Mouse (Mus musculus) left cerebral cortex, postnatal 36 days (tissue): ENCODE results near the gene Olfr32. TPM values are rescaled to one million over a fixed set of nuclear protein-coding genes. Genes with fewer than 3 reads are reported as not detected.
"Not testable (repeated sequence)": the region's sequence is repeated elsewhere in the genome, so short reads cannot be mapped to it uniquely, and the experiment has no call there.

Experiments used
- DNase-seq, 2 experiments: peaks; one replicate each; pipeline ENCODE4 v3.0.0; 2021 to 2022; ENCODE audit warnings: low spot score in 2 of 2, mixed read lengths in 1 of 2
- intact Hi-C: fragments of 180-260 bp; cut with DNase I; formaldehyde crosslinking; loops from one replicate; pipeline ENCODE4 v1.15.1; 2025
- total RNA-seq, 2 experiments: library from RNA; stranded (reverse); gene quantifications; 2 replicates each; pipeline ENCODE4 v1.2.3; 2021

Olfr32 gene
- not detected for total RNA-seq

- intact Hi-C loops, result no loop called here
- no peak for DNase-seq
Observed at GRCm38 (mm10) chr2:90142196-90142595, at the start of gene Olfr32. Gene Olfr32, minus strand, starts transcription at chr2:90142296.

DNA sequence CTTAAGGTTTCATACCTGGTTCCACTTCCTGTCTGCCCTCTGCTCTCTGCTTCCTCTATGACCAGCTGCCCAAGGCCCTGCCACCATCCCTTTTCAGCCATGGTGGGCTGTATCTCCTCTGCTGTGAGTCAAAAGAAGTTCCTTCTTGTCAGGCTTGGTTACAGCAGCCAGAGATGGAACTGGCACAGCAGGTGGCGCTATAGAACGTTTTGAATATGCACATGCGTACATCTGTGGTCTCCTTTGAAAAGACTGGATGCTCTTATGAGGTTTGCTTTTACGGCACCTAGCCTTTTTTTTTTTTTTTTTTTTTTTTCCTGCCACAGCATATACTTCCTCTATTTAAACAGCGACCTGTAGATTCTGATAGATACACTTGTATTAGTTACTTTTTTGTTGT is 45.0 kb upstream of the Olfr32 start:
- intact Hi-C loops, result not testable (repeated sequence)

DNA sequence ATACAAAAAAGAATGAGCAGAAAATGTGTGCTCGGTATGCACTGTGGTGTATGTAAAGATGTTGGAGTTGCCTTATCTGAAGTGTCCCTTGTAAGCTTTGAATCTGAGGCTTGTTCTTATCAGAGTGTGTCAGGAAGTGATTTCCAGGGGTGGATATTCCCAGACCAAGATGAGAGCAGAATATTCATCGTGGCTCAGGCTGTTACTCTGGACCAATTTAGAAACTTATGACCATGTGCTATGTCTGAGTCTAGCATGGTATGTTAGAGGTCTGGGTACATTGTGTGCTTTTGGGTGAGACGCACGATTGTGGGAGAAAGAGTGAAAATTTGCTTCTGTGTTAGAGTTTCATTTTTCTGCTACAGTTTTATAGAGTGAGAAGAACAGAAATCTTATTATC is 44.0 kb upstream of the Olfr32 start:
- intact Hi-C loops, DNase-seq: not testable (repeated sequence)

More for the DNA sequence above, 45.0 kb upstream of the Olfr32 start:
- DNase-seq, result not testable (repeated sequence)

- intact Hi-C loops, result no loop called here
- DNase-seq, result no peak
Observed at GRCm38 (mm10) chr2:90153916-90154315, 11.8 kb upstream of the Olfr32 start.

DNA sequence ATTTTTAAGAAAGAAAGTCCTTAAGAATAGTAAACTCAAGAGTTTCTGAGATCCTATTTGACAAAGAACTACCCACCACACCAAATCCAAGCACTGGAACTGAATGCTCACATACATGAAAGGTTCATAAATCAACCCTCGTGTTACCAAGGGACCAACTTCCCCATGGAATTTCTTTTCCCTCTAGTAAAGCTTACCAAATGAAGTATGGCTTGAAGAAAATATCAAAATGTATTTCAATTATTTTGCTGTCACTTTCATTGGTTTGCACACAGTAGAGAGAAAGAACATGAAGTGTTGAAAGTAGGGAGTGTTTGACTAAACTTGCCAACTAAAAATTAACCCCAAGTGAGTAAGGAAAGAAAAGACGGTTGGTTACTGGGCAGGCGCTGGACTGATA is 10.9 kb upstream of the Olfr32 start, which contains the start of gene Olfr1270:
TSS of gene Olfr1270 (minus strand) at position 101 of the 400 bp plus-strand sequence.
- intact Hi-C loops, result no loop called here
- DNase-seq, result no peak

- no peak for DNase-seq
- intact Hi-C loops, result no loop called here
Observed at GRCm38 (mm10) chr2:90121312-90121711, 20.8 kb downstream of the Olfr32 start, which contains the start of gene Olfr1269. Gene Olfr1269, minus strand, starts transcription at chr2:90121412.

Other genes with a start within 250 kb of the Olfr32 start
- gene Olfr1258, start 215.0 kb downstream of the Olfr32 start, total RNA-seq, result not detected
- gene Olfr1259, start 193.6 kb downstream of the Olfr32 start, total RNA-seq, result not detected
- gene Olfr1260, start 168.0 kb downstream of the Olfr32 start, total RNA-seq, result not detected
- not detected for gene Olfr1261, start 151.1 kb downstream of the Olfr32 start, total RNA-seq
- gene Olfr1262, start 142.2 kb downstream of the Olfr32 start, total RNA-seq, result not detected
- gene Olfr1263, start 130.2 kb downstream of the Olfr32 start, total RNA-seq, result not detected
- not detected for gene Olfr1264, start 116.7 kb downstream of the Olfr32 start, total RNA-seq
- gene Olfr1265, start 107.0 kb downstream of the Olfr32 start, total RNA-seq, result not detected
- not detected for gene Olfr140, start 78.7 kb downstream of the Olfr32 start, total RNA-seq
- gene Olfr1269, start 20.9 kb downstream of the Olfr32 start, total RNA-seq, result not detected
- not detected for gene Olfr1270, start 10.8 kb upstream of the Olfr32 start, total RNA-seq
- not detected for gene Olfr1506, start 82.2 kb upstream of the Olfr32 start, total RNA-seq
- gene Olfr142, start 115.3 kb upstream of the Olfr32 start, total RNA-seq, result not detected
- gene Olfr1271, start 128.7 kb upstream of the Olfr32 start, total RNA-seq, result not detected
- not detected for gene Olfr1272, start 150.5 kb upstream of the Olfr32 start, total RNA-seq
- under 1 TPM in 1 of 2 experiments, not detected in 1; 0.16 TPM for gene Gm13769, start 179.9 kb upstream of the Olfr32 start, total RNA-seq